ENCODE assay signal across 10 mouse cellular contexts in genomic region chr12:92246790-92247451, GRCm38 (mm10).
DNase-seq lines count a peak whose midpoint lies in the region; ATAC-seq and TF ChIP-seq lines count a peak whose summit lies in the region.
"Had no signal": no experiment of that assay in that cellular context is flagged by ENCODE, and none has a peak within 500 bp of the region (broad histone marks: within the 10 kb centered on the region; RNA-seq: fewer than 3 reads in every experiment).

No protein-coding gene starts in this region.

- H3K9me3 ChIP-seq in kidney, embryonic 15.5 days (replicated peaks) = no peaks in the 10 kb centered on the region
- no peaks in the 10 kb centered on the region for H3K9me3 ChIP-seq in embryonic facial prominence, embryonic 13.5 days
- no peaks in the 10 kb centered on the region for H3K9me3 ChIP-seq in hindbrain, embryonic 13.5 days
- no peaks in the 10 kb centered on the region for H3K9me3 ChIP-seq in neural tube, embryonic 12.5 days
- H3K9me3 ChIP-seq in intestine, postnatal 0 days (ENCODE audit: control insufficient read depth) = no peaks in the 10 kb centered on the region

- no peak for DNase-seq in kidney, postnatal 36 days
- no peak for DNase-seq in left cerebral cortex, postnatal 4 days
- no peak for DNase-seq in cerebellum, adult 8-10 months
- DNase-seq: cerebellum, adult 18-20 months; gastrocnemius, adult 2 months had no signal

- no peak overlapping the region for H3K4me2 ChIP-seq in kidney, embryonic 15.5 days
- no peak overlapping the region for H3K4me2 ChIP-seq in embryonic facial prominence, embryonic 13.5 days
- no peak overlapping the region for H3K4me2 ChIP-seq in hindbrain, embryonic 13.5 days
- H3K4me2 ChIP-seq in neural tube, embryonic 12.5 days (replicated peaks) = no peak overlapping the region
- H3K4me2 ChIP-seq in intestine, postnatal 0 days (replicated peaks; ENCODE audit: low read depth) = no peak overlapping the region

- H3K36me3 ChIP-seq in kidney, embryonic 15.5 days = no peaks in the 10 kb centered on the region
- no peaks in the 10 kb centered on the region for H3K36me3 ChIP-seq in embryonic facial prominence, embryonic 13.5 days
- no peaks in the 10 kb centered on the region for H3K36me3 ChIP-seq in hindbrain, embryonic 13.5 days
- no peaks in the 10 kb centered on the region for H3K36me3 ChIP-seq in neural tube, embryonic 12.5 days
- H3K36me3 ChIP-seq in intestine, postnatal 0 days (ENCODE audit: control insufficient read depth, insufficient read depth) = no peaks in the 10 kb centered on the region

- 45% methylated on average over 6 of the region's 6 CpGs for WGBS in kidney, embryonic 15.5 days
- WGBS in embryonic facial prominence, embryonic 13.5 days = 36% methylated on average over 6 of the region's 6 CpGs
- WGBS in hindbrain, embryonic 13.5 days = 35% methylated on average over 6 of the region's 6 CpGs
- WGBS in neural tube, embryonic 12.5 days = 23% methylated on average over 6 of the region's 6 CpGs
- 49% methylated on average over 6 of the region's 6 CpGs for WGBS in intestine, postnatal 0 days

- intact Hi-C loops in left cerebral cortex, postnatal 4 days (cut with DNase I) = no loop called here

- no peak for TF ChIP-seq CTCF in intestine, postnatal 0 days (IDR thresholded peaks at IDR 0.05; ENCODE audit: low read depth)

- H3K27ac ChIP-seq in kidney, embryonic 15.5 days = no peak overlapping the region
- H3K27ac ChIP-seq in embryonic facial prominence, embryonic 13.5 days = no peak overlapping the region
- H3K27ac ChIP-seq in hindbrain, embryonic 13.5 days = peak overlapping the region; percentile 73; the same call in 1 of the 2 replicates
- H3K27ac ChIP-seq in neural tube, embryonic 12.5 days = no peak overlapping the region
- no peak overlapping the region for H3K27ac ChIP-seq in intestine, postnatal 0 days (ENCODE audit: low read depth, low read length)
- H3K27ac ChIP-seq: gastrocnemius, adult 2 months had no signal

- H3K9ac ChIP-seq in kidney, embryonic 15.5 days = no peak overlapping the region
- no peak overlapping the region for H3K9ac ChIP-seq in embryonic facial prominence, embryonic 13.5 days
- H3K9ac ChIP-seq in hindbrain, embryonic 13.5 days = no peak overlapping the region
- H3K9ac ChIP-seq in neural tube, embryonic 12.5 days = no peak overlapping the region
- no peak overlapping the region for H3K9ac ChIP-seq in intestine, postnatal 0 days (ENCODE audit: low read depth, low read length)

- no peak overlapping the region for H3K4me3 ChIP-seq in kidney, embryonic 15.5 days (replicated peaks)
- H3K4me3 ChIP-seq in embryonic facial prominence, embryonic 13.5 days = no peak overlapping the region
- no peak overlapping the region for H3K4me3 ChIP-seq in hindbrain, embryonic 13.5 days
- H3K4me3 ChIP-seq in neural tube, embryonic 12.5 days = no peak overlapping the region
- no peak overlapping the region for H3K4me3 ChIP-seq in intestine, postnatal 0 days (ENCODE audit: low read depth, low read length)
- H3K4me3 ChIP-seq: gastrocnemius, adult 2 months had no signal

- 0 out of 2 replicates have a peak, but pooled peaks have one; percentile 33 for ATAC-seq in kidney, embryonic 15.5 days (replicated peaks; ENCODE audit: low FRiP score)
- ATAC-seq in embryonic facial prominence, embryonic 13.5 days (ENCODE audit: insufficient number of reproducible peaks, insufficient read depth, low FRiP score, low TSS enrichment, low read depth) = peak; percentile 80
- ATAC-seq in hindbrain, embryonic 13.5 days (ENCODE audit: low FRiP score) = peak; percentile 91
- ATAC-seq in neural tube, embryonic 12.5 days (ENCODE audit: low FRiP score, low read depth) = peak; percentile 95
- ATAC-seq in intestine, postnatal 0 days = no peak; the same call in 1 of the 2 replicates

- no peaks in the 10 kb centered on the region for H3K4me1 ChIP-seq in kidney, embryonic 15.5 days
- no peaks in the 10 kb centered on the region for H3K4me1 ChIP-seq in embryonic facial prominence, embryonic 13.5 days
- peaks cover 8% of the 10 kb centered on the region for H3K4me1 ChIP-seq in hindbrain, embryonic 13.5 days (replicated peaks)
- H3K4me1 ChIP-seq in neural tube, embryonic 12.5 days = peaks cover 5% of the 10 kb centered on the region; the same call in 1 of the 2 replicates
- no peaks in the 10 kb centered on the region for H3K4me1 ChIP-seq in intestine, postnatal 0 days (replicated peaks; ENCODE audit: control insufficient read depth, insufficient read depth, low read length)

- H3K27me3 ChIP-seq in kidney, embryonic 15.5 days = no peaks in the 10 kb centered on the region
- no peaks in the 10 kb centered on the region for H3K27me3 ChIP-seq in embryonic facial prominence, embryonic 13.5 days
- no peaks in the 10 kb centered on the region for H3K27me3 ChIP-seq in hindbrain, embryonic 13.5 days
- no peaks in the 10 kb centered on the region for H3K27me3 ChIP-seq in neural tube, embryonic 12.5 days (replicated peaks)
- H3K27me3 ChIP-seq in intestine, postnatal 0 days (replicated peaks; ENCODE audit: control insufficient read depth, insufficient read depth, low read length) = no peaks in the 10 kb centered on the region
